Mouse (Mus musculus): ENCODE measurements around the gene Ddx58. TPM values are rescaled to one million over a fixed set of nuclear protein-coding genes. Genes with fewer than 3 reads are reported as not detected.

The Ddx58 gene
- polyA plus RNA-seq, 1 experiment from 2014 or later: 10.0 TPM

- no peak overlapping the region for H3K4me3 ChIP-seq (replicated peaks)
- H3K9ac ChIP-seq: no peak overlapping the region
- H3K9me3 ChIP-seq: no peaks in the 10 kb centered on the region
- H3K4me1 ChIP-seq (replicated peaks): no peaks in the 10 kb centered on the region
- no peak overlapping the region for H3K4me2 ChIP-seq (replicated peaks)
- H3K27ac ChIP-seq: no peak overlapping the region
- no peak for ATAC-seq
- H3K36me3 ChIP-seq: no peaks in the 10 kb centered on the region
- WGBS: 77% methylated on average over 6 of the region's 6 CpGs
- H3K27me3 ChIP-seq (replicated peaks): no peaks in the 10 kb centered on the region
Observed at GRCm38 (mm10) chr4:40202205-40202604, 37.4 kb downstream of the Ddx58 start.

- H3K4me1 ChIP-seq (replicated peaks): no peaks in the 10 kb centered on the region
- H3K36me3 ChIP-seq: peaks cover 19% of the 10 kb centered on the region
- H3K4me2 ChIP-seq (replicated peaks): no peak overlapping the region
- 93% methylated on average over 2 of the region's 2 CpGs for whole genome bisulfite sequencing
- no peak for ATAC-seq
- no peaks in the 10 kb centered on the region for H3K9me3 ChIP-seq
- H3K4me3 ChIP-seq (replicated peaks): no peak overlapping the region
- no peak overlapping the region for H3K9ac ChIP-seq
- H3K27ac ChIP-seq: no peak overlapping the region
- H3K27me3 ChIP-seq (replicated peaks): no peaks in the 10 kb centered on the region
Observed at GRCm38 (mm10) chr4:40195336-40195735, 44.3 kb downstream of the Ddx58 start.

DNA sequence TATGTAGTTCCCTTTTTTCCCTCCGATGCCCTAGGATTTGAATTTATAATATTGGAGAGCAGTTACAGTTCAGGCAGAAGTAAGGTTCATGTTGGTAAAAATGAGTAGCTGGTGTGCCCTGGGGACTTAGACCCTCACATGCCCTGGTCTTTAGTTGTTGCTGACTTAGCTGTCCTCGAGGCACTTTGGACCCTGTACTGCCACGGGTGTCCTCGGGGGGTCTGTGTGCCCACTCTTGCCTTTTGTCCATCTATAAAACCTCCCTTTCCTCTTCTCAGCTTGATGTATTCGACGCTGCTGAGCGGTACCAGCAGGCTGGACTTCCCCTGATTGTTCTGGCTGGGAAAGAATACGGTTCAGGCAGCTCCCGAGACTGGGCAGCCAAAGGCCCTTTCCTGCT is 46.2 kb downstream of the Ddx58 start:
- Histone ChIP-seq H3K27me3 (replicated peaks) (no peaks in the 10 kb centered on the region), H3K4me1 (replicated peaks) (no peaks in the 10 kb centered on the region), H3K36me3 (peaks cover 25% of the 10 kb centered on the region), H3K9ac (no peak overlapping the region), H3K4me3 (replicated peaks) (no peak overlapping the region), H3K4me2 (replicated peaks) (no peak overlapping the region), H3K9me3 (no peaks in the 10 kb centered on the region), H3K27ac (no peak overlapping the region)
- ATAC-seq: no peak
- 83% methylated on average over 9 of the region's 9 CpGs for WGBS

DNA sequence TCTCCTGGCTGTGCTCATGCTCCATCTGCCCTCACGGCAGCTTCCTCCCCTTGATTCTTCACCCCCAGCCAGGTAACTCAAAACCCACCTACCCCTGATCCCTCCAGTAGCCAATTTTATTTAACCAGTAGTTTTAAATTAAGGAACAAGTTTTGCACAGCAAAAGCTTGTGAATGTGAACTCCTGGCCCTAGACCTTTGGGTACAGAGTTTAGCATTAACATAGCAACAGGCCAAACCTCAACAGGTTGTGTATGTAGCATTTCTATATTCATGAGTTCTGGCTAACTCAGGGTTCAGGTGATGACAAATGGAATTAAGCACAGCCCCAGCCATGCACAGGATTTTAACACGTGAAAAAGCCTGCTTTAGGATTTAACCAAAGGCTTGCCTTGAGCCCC is 47.4 kb downstream of the Ddx58 start:
- H3K9me3 ChIP-seq: no peaks in the 10 kb centered on the region
- H3K4me2 ChIP-seq (replicated peaks): no peak overlapping the region
- no peak overlapping the region for H3K9ac ChIP-seq
- no peaks in the 10 kb centered on the region for H3K4me1 ChIP-seq (replicated peaks)
- no peak for ATAC-seq
- H3K36me3 ChIP-seq: peaks cover 30% of the 10 kb centered on the region
- no peak overlapping the region for H3K27ac ChIP-seq
- WGBS: 66% methylated on average over 2 of the region's 2 CpGs
- no peaks in the 10 kb centered on the region for H3K27me3 ChIP-seq (replicated peaks)
- no peak overlapping the region for H3K4me3 ChIP-seq (replicated peaks)

GRCm38 (mm10) chr4:40187956-40188355 is 51.7 kb downstream of the Ddx58 start:
- H3K4me3 ChIP-seq (replicated peaks): no peak overlapping the region
- no peak overlapping the region for H3K27ac ChIP-seq
- no peak overlapping the region for H3K4me2 ChIP-seq (replicated peaks)
- no peaks in the 10 kb centered on the region for H3K9me3 ChIP-seq
- WGBS: 83% methylated on average over 7 of the region's 7 CpGs
- H3K4me1 ChIP-seq (replicated peaks): no peaks in the 10 kb centered on the region
- H3K36me3 ChIP-seq: peaks cover 26% of the 10 kb centered on the region
- H3K9ac ChIP-seq: no peak overlapping the region
- no peaks in the 10 kb centered on the region for H3K27me3 ChIP-seq (replicated peaks)
- ATAC-seq: no peak

GRCm38 (mm10) chr4:40184470-40184869 is 55.2 kb downstream of the Ddx58 start:
- ATAC-seq: no peak
- Histone ChIP-seq H3K36me3 (peaks cover 24% of the 10 kb centered on the region), H3K27ac (no peak overlapping the region), H3K9ac (no peak overlapping the region), H3K4me2 (replicated peaks) (no peak overlapping the region), H3K4me3 (replicated peaks) (no peak overlapping the region), H3K4me1 (replicated peaks) (no peaks in the 10 kb centered on the region), H3K9me3 (no peaks in the 10 kb centered on the region), H3K27me3 (replicated peaks) (no peaks in the 10 kb centered on the region)
- WGBS: 74% methylated on average over 5 of the region's 5 CpGs

GRCm38 (mm10) chr4:40183781-40184180 is 55.8 kb downstream of the Ddx58 start:
- Histone ChIP-seq H3K27me3 (replicated peaks) (no peaks in the 10 kb centered on the region), H3K4me1 (replicated peaks) (no peaks in the 10 kb centered on the region), H3K36me3 (peaks cover 24% of the 10 kb centered on the region), H3K4me2 (replicated peaks) (no peak overlapping the region), H3K4me3 (replicated peaks) (no peak overlapping the region), H3K9ac (no peak overlapping the region), H3K9me3 (no peaks in the 10 kb centered on the region), H3K27ac (no peak overlapping the region)
- 86% methylated on average over 6 of the region's 6 CpGs for WGBS
- ATAC-seq: no peak

- WGBS: 44% methylated on average over 14 of the region's 14 CpGs
- H3K9me3 ChIP-seq: no peaks in the 10 kb centered on the region
- H3K9ac ChIP-seq: no peak overlapping the region
- H3K4me3 ChIP-seq (replicated peaks): no peak overlapping the region
- H3K27me3 ChIP-seq (replicated peaks): no peaks in the 10 kb centered on the region
- H3K4me1 ChIP-seq (replicated peaks): no peaks in the 10 kb centered on the region
- H3K4me2 ChIP-seq (replicated peaks): no peak overlapping the region
- H3K36me3 ChIP-seq: peaks cover 23% of the 10 kb centered on the region
- peak; percentile 54 for ATAC-seq
- no peak overlapping the region for H3K27ac ChIP-seq
Observed at GRCm38 (mm10) chr4:40182651-40183320, 56.8 kb downstream of the Ddx58 start.

DNA sequence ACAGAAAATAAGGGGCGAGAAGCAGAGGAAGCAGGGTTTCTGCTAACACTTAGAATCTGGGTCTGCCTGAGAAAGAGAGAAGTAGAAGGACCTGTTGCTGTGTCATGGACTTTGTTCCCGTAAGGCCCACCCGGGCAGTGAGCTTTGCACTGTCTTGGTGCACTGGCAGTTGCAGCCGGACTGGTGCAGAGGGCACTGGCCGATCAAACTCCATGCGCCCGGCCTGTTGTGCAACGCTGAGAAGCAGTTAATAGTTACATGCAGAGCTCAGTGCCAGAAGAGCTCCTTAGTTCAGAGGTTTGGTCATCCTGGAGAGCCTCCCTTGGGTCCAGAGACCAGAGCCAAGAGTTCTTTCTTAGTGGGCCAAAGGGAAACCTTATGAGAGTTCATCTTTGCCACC is 57.9 kb downstream of the Ddx58 start:
- H3K4me1 ChIP-seq (replicated peaks): no peaks in the 10 kb centered on the region
- ATAC-seq: peak; percentile 94
- H3K27ac ChIP-seq: 0 out of 2 replicates have a peak overlapping the region, but pooled peaks have one; percentile 15
- H3K9ac ChIP-seq: no peak overlapping the region
- H3K4me2 ChIP-seq (replicated peaks): no peak overlapping the region
- no peak overlapping the region for H3K4me3 ChIP-seq (replicated peaks)
- 82% methylated on average over 8 of the region's 8 CpGs for WGBS
- H3K36me3 ChIP-seq: peaks cover 18% of the 10 kb centered on the region
- H3K9me3 ChIP-seq: no peaks in the 10 kb centered on the region
- H3K27me3 ChIP-seq (replicated peaks): no peaks in the 10 kb centered on the region

GRCm38 (mm10) chr4:40180046-40180445 is 59.6 kb downstream of the Ddx58 start:
- Histone ChIP-seq H3K36me3 (peaks cover 17% of the 10 kb centered on the region), H3K4me1 (replicated peaks) (no peaks in the 10 kb centered on the region), H3K4me2 (replicated peaks) (no peak overlapping the region), H3K27me3 (replicated peaks) (no peaks in the 10 kb centered on the region), H3K9me3 (no peaks in the 10 kb centered on the region), H3K4me3 (replicated peaks) (no peak overlapping the region), H3K9ac (no peak overlapping the region), H3K27ac (no peak overlapping the region)
- 96% methylated on average over 6 of the region's 6 CpGs for WGBS
- ATAC-seq: no peak

- H3K4me1 ChIP-seq (replicated peaks): no peaks in the 10 kb centered on the region
- no peaks in the 10 kb centered on the region for H3K27me3 ChIP-seq (replicated peaks)
- peaks cover 17% of the 10 kb centered on the region for H3K36me3 ChIP-seq
- no peak overlapping the region for H3K4me2 ChIP-seq (replicated peaks)
- H3K9me3 ChIP-seq: no peaks in the 10 kb centered on the region
- 93% methylated on average over 17 of the region's 17 CpGs for whole genome bisulfite sequencing
- H3K9ac ChIP-seq: no peak overlapping the region
- ATAC-seq: no peak
- no peak overlapping the region for H3K4me3 ChIP-seq (replicated peaks)
- H3K27ac ChIP-seq: no peak overlapping the region
Observed at GRCm38 (mm10) chr4:40178584-40178983, 61.0 kb downstream of the Ddx58 start.

- Histone ChIP-seq H3K4me3 (replicated peaks) (no peak overlapping the region), H3K9ac (no peak overlapping the region), H3K4me1 (replicated peaks) (no peaks in the 10 kb centered on the region), H3K27me3 (replicated peaks) (no peaks in the 10 kb centered on the region), H3K9me3 (no peaks in the 10 kb centered on the region), H3K36me3 (peaks cover 14% of the 10 kb centered on the region; the same call in 1 of the 2 replicates), H3K27ac (no peak overlapping the region), H3K4me2 (replicated peaks) (no peak overlapping the region)
- 48% methylated on average over 4 of the region's 4 CpGs for WGBS
- no peak for ATAC-seq
Observed at GRCm38 (mm10) chr4:40174321-40174720, 65.3 kb downstream of the Ddx58 start.

DNA sequence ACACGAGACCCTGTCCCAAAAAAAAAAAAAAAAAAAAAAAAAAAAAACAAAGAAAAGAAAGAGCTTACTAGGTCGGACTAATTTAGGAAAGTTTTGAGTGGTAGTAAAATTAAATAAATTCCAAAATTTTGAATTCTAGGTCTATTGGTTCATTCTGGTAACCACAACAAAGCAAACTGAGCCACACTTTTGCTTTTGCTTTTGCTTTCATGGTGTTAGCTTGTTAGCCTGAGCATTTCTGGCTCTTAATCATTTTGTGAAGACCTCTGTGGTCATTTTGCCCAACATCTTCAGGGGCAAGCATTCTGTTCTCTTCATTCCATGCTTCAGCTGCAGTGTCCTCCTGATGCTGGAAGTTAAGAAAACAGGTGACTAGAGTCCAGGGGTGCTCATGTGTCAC is 67.3 kb downstream of the Ddx58 start:
- Histone ChIP-seq H3K9ac (no peak overlapping the region), H3K4me2 (replicated peaks) (no peak overlapping the region), H3K4me1 (replicated peaks) (no peaks in the 10 kb centered on the region), H3K4me3 (replicated peaks) (no peak overlapping the region), H3K9me3 (no peaks in the 10 kb centered on the region), H3K36me3 (peaks cover 10% of the 10 kb centered on the region; the same call in 1 of the 2 replicates), H3K27ac (no peak overlapping the region), H3K27me3 (replicated peaks) (no peaks in the 10 kb centered on the region)
- ATAC-seq: no peak
- 78% methylated on average over 2 of the region's 2 CpGs for WGBS
